Mouse (Mus musculus) right cerebral cortex, postnatal 10 days (tissue): ENCODE results near the gene Arv1.

Experiments
- DNase-seq, 2 experiments: peaks; one replicate each; pipeline ENCODE4 v3.0.0; 2021; ENCODE audit warnings: low spot score in 2 of 2

Gene Arv1

GRCm38 (mm10) chr8:124721862-124722515, at the start of gene Arv1, which contains the start of gene Ttc13:
Gene Arv1, plus strand, starts transcription at chr8:124722139.
Gene Ttc13, minus strand, starts transcription at chr8:124721983.
- DNase-seq = peak; percentile 97 to 98

GRCm38 (mm10) chr8:124672345-124672744, 49.6 kb upstream of the Arv1 start:
- no peak for DNase-seq

GRCm38 (mm10) chr8:124676661-124677060, 45.3 kb upstream of the Arv1 start:
- no peak for DNase-seq

DNA sequence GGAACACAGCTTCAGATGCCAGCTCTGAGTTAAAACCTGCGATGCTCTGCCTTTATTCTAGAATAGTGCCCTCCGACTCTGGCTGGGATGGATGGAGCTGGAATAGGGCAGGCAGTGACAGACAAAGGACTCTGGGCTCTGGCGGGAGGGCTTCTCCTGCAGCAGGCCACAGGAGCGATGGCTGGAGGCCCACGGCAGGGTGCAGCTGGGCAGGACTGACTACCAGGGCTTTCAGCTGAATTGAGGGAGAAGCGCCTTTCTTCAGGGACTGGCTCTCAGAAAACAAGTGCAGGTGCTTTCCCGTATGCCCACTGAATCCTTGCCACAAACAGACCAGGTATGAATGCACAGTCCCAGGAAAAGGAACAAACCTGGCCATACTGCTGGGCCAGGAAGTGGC, 44.9 kb upstream of the Arv1 start:
- DNase-seq = peak in 1 of 2 experiments; percentile 63

DNA sequence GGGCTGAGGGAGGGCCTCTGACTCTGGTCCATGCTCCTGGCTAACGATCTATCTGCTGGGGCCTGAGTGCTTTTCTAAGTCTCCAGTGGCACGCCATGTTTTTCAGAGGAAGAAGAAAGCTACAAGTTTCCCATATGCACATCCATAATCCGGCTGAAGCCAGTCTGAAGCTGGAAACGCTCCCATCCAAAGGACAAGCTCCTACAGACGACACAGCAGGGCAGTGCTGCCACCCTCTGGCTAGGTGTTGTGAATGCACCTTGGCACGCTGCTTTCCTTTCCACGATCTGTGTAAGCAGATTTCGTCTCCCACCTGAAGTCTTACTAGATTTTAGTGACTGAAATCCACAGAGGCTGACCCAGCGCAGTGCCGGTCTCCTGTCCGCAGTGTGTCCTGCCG, 44.5 kb upstream of the Arv1 start:
- DNase-seq = peak; percentile 95

DNA sequence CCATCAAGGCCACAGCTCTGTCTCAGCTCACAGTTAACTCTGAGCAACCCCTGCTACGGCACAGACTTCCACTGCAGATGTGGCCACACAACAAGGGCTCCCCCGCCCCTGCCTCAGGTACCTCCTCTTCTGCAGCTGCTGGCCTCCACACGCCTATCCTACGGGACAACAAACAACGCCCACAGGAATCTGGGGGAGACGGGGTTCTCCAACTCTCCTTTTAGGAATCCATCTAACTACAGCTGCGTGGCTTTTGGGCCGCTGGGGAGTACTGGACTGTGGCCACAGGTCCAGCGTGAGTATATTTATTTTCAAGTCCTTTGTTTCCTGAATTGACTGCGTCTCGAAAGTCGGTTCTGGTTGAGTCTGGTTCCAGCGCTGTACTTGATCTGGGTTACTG, 43.7 kb upstream of the Arv1 start:
- no peak for DNase-seq

GRCm38 (mm10) chr8:124681077-124681791, 40.7 kb upstream of the Arv1 start:
- DNase-seq = no peak

DNA sequence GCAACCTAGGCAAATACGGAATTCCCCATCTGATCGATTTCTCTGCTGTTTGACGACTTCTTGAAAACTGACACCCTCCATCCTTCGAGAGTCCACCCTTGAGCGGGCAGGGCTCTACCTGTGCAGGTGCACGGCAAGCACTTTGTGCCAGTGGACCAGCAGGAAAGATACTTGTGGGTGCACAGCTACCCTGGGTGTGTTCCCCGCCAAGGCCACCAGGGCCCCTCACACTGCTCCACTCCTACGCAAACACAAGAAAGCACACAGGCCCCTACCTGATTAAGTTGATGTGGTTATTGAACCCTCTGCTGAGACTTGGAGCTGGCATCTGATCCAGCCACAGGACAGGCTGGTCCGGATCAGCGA, 40.2 kb upstream of the Arv1 start:
- DNase-seq = no peak

DNA sequence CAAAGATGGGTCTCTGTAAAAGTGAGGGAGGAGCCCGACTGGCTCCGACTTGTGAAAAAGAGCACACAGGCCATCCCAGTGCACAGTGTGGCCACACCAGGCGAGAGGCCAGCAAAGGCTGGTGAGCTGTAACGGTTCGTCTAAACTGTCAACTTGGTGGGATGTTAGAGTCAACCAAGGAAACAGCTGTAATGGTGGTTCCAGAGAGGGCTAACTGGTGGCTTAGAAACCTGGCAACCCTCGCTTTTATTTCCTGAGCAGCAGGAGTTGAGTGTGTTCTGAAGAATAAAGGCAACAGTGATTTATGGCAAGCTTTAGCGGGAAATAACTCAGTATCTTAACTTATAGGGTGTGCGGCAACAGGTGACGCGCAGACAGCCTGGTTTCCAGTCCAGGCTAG, 39.7 kb upstream of the Arv1 start:
- no peak for DNase-seq

DNA sequence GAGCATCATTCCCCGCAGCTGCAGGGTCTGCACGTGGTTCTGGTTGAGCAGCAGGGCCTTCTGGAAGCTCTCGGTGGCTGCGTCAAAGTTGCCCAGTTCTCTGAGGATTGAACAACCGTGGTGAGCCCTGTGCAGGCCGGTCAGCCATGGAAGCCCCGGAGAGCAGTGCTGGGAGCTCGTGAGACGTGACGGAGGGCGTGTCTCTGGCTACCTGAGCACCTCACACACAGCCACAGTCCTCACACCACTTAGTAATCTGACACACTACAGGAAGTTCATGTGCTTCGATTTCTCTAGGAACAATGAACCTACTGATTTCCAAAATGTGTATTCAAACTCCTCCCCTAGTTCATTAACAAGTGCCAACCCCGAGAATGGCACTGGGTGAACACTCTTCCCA, 33.0 kb upstream of the Arv1 start:
- no peak for DNase-seq

DNA sequence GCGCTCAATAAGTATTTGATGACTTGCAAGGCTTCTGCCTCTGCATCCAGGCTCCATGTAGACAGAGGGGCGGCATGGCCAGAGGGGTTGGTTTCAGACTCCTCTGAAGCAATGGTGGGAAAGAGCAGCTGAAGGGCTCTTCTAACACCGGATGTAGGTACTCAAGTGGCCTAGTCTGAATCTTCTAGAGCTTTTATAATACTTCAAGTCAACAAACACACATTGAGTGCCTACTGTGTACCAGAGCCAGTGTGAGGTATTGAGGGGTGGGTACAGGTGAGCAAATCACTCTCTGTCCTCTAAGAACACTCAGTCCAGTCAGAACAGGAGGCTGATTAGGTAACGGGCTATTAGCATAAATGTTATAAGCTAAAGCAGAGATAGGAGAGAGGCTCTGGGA, 30.2 kb upstream of the Arv1 start:
- DNase-seq = no peak

- DNase-seq = no peak
Measured at GRCm38 (mm10) chr8:124695424-124696100, 26.4 kb upstream of the Arv1 start.

- DNase-seq = no peak
Measured at GRCm38 (mm10) chr8:124700271-124700670, 21.7 kb upstream of the Arv1 start.

GRCm38 (mm10) chr8:124701023-124701422, 20.9 kb upstream of the Arv1 start:
- DNase-seq = no peak

GRCm38 (mm10) chr8:124702183-124702582, 19.8 kb upstream of the Arv1 start:
- DNase-seq = no peak

DNA sequence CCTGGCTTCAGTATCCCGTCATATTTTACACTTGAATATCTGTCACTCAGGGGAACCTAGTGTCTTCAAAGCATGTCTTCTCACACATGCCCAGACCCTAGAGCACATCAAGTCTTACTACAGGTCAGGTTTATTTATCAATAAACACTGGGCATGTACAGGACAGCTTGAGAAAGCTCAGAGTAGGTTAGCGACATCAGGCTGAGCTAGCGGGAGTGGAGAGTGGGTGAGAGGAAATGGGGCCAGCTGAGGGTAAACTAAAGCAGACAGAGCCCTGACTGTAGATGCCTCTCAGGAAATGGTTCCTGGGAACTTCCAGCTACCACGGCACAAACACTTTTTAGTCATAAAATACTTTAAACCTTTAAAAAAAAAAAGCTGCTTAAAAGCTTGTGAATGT, 18.4 kb upstream of the Arv1 start:
- no peak for DNase-seq

DNA sequence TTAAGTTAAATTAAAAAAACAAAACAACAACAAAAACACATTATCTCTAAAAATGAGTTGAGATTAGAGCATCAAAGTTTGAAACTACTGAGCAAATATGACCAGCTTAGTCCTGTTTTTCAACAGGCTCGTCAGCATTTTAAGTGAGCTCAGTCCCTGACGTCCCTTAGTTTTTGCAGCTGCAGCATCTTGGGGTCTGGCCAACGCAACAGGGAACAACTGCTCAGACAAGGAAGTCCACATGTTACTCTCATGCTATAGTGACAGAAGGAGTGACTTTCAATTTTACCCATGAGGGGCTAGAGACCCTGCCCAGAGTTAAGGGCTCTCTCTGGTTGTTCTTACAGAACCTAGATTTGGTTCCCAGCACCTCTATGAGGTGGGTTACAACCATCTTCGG, 17.6 kb upstream of the Arv1 start:
- no peak for DNase-seq

DNA sequence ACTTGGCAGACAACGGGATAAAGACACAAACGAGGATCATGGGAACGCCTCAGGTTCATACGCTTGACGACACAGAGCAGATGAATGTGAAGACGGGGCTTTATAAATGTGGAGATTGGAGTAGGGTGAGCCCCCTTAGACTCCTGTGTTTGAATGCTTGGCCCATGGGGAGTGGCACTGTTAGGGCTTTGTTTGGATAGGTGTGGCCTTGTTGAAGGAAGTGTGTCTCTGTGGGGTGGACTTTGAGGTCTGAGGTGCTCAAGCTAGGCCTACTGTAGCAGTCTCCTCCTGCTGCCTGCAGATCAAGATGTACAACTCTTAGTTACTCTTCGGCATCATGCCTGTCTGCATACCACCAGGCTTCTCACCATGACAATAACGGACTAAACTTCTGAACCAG, 16.1 kb upstream of the Arv1 start:
- no peak for DNase-seq

GRCm38 (mm10) chr8:124713207-124713606, 8.7 kb upstream of the Arv1 start:
- no peak for DNase-seq

GRCm38 (mm10) chr8:124715736-124716135, 6.2 kb upstream of the Arv1 start:
- no peak for DNase-seq

DNA sequence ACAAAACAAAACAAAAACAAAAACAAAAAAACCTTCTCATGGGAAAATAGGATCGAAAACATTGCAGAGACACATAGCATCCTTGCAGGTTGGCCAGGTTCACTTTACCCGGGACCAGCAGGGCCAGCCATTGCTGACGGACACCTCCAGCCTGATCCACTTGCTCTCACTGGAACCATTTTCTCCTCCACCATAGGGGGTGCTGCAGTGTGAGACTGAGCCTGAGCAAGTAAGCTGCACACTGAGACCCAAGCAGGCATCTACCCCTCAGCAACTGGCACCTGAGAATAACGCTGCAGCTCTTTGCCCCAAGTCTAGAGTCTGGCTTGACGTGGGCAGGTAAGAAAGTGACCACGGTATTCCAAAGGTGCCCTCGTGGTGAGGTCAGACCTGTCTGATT, 1.8 kb upstream of the Arv1 start:
- DNase-seq = no peak

DNA sequence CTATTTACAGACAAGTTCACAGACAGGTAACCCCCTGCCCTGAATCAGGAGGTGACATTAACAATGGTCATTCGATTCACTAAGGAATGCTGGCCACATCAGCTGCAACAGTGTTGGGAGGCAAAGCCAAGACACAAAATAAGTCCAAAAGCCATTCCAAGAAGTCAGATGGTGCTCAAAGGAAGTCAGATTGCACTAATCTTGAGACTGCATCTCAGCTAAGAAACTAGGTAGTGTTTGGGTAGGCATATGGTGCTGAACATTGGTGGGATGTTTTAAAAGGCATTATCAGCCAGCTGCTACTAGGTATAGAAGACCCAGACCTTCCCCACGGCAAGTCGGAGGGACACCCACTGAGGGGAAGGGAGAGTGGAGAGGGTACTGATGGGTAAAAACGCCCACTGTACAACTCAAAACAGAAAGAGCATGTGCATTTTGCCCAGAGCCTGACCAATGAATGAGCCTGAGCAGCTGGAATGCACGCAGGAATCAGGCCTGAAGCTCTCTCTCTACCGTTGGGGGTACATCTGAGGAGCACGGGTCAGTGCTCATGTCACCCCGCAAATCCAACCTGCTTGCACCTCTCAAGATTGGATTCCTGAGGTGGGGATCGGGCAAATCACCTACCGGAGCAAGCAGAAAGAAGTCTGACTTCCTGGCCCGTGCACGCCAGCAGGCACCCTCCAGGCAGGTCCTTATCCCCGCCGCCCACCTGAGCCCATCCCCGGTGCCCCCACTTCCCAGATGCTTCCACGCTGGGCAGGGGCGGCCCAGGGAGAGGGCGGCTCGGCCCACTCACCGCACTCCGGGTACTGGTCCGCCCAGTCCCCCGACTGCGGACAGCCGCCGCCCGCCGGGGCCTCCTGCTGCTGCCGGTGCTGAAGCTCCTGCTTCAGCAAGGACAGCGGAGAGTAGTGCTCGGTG, 739 bp upstream of the Arv1 start:
- DNase-seq = peak in 1 of 2 experiments; percentile 42
